Mouse (Mus musculus) kidney, adult 2 months (tissue): Measurements from ENCODE around the gene Cep164.

Source experiments
- CTCF ChIP-seq: fragments of 200-500 bp; conservative IDR thresholded peaks from 2 replicates; pipeline ENCODE4 v1.5.1; 2011; ENCODE audit warnings: low read depth, mild to moderate bottlenecking, control low read depth, low read length, moderate library complexity, mixed read lengths; ENCODE audit not compliant: insufficient read depth, insufficient read length
- POLR2A ChIP-seq: fragments of 200-500 bp; IDR thresholded peaks from one replicate; pipeline ENCODE4 v1.6.1; 2011; ENCODE audit warnings: low read depth, low read length, control low read depth

GRCm38 (mm10) chr9:45740584-45740980, 87.9 kb downstream of the Cep164 start:
- no peak for TF ChIP-seq POLR2A
- no peak; the same call in 1 of the 2 replicates for TF ChIP-seq CTCF
